Mouse (Mus musculus): ENCODE results near the gene Efcc1. TPM values are rescaled to one million over a fixed set of nuclear protein-coding genes. Genes with fewer than 3 reads are reported as not detected.
"Not testable (repeated sequence)": the region's sequence is repeated elsewhere in the genome, so short reads cannot be mapped to it uniquely, and the experiment has no call there.

The Efcc1 gene
- polyA plus RNA-seq, 1 experiment, result 0.55 TPM

- WGBS, result 90% methylated on average over 3 of the region's 3 CpGs
- Histone ChIP-seq H3K27ac (ENCODE audit: control insufficient read depth, insufficient read depth, low read depth, low read length, poor library complexity) (no peak overlapping the region), H3K4me1 (ENCODE audit: control insufficient read depth, insufficient read depth, low read length) (no peaks in the 10 kb centered on the region), H3K4me3 (replicated peaks; ENCODE audit: control insufficient read depth, low read depth, low read length) (no peak overlapping the region)
- no peak for TF ChIP-seq CTCF (IDR thresholded peaks at IDR 0.05; ENCODE audit: control insufficient read depth, insufficient read depth, low read length)
- no peak for TF ChIP-seq POLR2A (IDR thresholded peaks at IDR 0.05; ENCODE audit: borderline replicate concordance, control insufficient read depth, low read depth, low read length)
These were observed 28.7 kb downstream of the Efcc1 start for GRCm38 (mm10) chr6:87759404-87759803.

- H3K4me1 ChIP-seq (ENCODE audit: control insufficient read depth, insufficient read depth, low read length), result no peaks in the 10 kb centered on the region
- no peak overlapping the region for H3K4me3 ChIP-seq (replicated peaks; ENCODE audit: control insufficient read depth, low read depth, low read length)
- no peak overlapping the region for H3K27ac ChIP-seq (ENCODE audit: control insufficient read depth, insufficient read depth, low read depth, low read length, poor library complexity)
- 67% methylated on average over 3 of the region's 3 CpGs for WGBS
- no peak for TF ChIP-seq CTCF (IDR thresholded peaks at IDR 0.05; ENCODE audit: control insufficient read depth, insufficient read depth, low read length)
- TF ChIP-seq POLR2A (IDR thresholded peaks at IDR 0.05; ENCODE audit: borderline replicate concordance, control insufficient read depth, low read depth, low read length), result no peak
These were observed 29.2 kb downstream of the Efcc1 start for GRCm38 (mm10) chr6:87759850-87760249.

GRCm38 (mm10) chr6:87762161-87762560 is 31.5 kb downstream of the Efcc1 start:
- H3K27ac ChIP-seq (ENCODE audit: control insufficient read depth, insufficient read depth, low read depth, low read length, poor library complexity), result no peak overlapping the region
- no peak for TF ChIP-seq POLR2A (IDR thresholded peaks at IDR 0.05; ENCODE audit: borderline replicate concordance, control insufficient read depth, low read depth, low read length)
- no peak for TF ChIP-seq CTCF (IDR thresholded peaks at IDR 0.05; ENCODE audit: control insufficient read depth, insufficient read depth, low read length)
- H3K4me1 ChIP-seq (ENCODE audit: control insufficient read depth, insufficient read depth, low read length), result no peaks in the 10 kb centered on the region
- no peak overlapping the region for H3K4me3 ChIP-seq (replicated peaks; ENCODE audit: control insufficient read depth, low read depth, low read length)
- 81% methylated on average over 5 of the region's 5 CpGs for WGBS

GRCm38 (mm10) chr6:87763376-87764280 is 33.0 kb downstream of the Efcc1 start:
- Histone ChIP-seq H3K4me3 (replicated peaks; ENCODE audit: control insufficient read depth, low read depth, low read length) (no peak overlapping the region), H3K4me1 (ENCODE audit: control insufficient read depth, insufficient read depth, low read length) (no peaks in the 10 kb centered on the region), H3K27ac (ENCODE audit: control insufficient read depth, insufficient read depth, low read depth, low read length, poor library complexity) (0 out of 2 replicates have a peak overlapping the region, but pooled peaks have one; percentile 0)
- 62% methylated on average over 4 of the region's 4 CpGs for WGBS
- no peak for TF ChIP-seq POLR2A (IDR thresholded peaks at IDR 0.05; ENCODE audit: borderline replicate concordance, control insufficient read depth, low read depth, low read length)
- TF ChIP-seq CTCF (IDR thresholded peaks at IDR 0.05; ENCODE audit: control insufficient read depth, insufficient read depth, low read length), result peak; percentile 47

- WGBS, result 89% methylated on average over 2 of the region's 2 CpGs
- H3K4me3 ChIP-seq (replicated peaks; ENCODE audit: control insufficient read depth, low read depth, low read length); H3K27ac ChIP-seq (ENCODE audit: control insufficient read depth, insufficient read depth, low read depth, low read length, poor library complexity); H3K4me1 ChIP-seq (ENCODE audit: control insufficient read depth, insufficient read depth, low read length): not testable (repeated sequence)
These were observed 33.6 kb downstream of the Efcc1 start for GRCm38 (mm10) chr6:87764296-87764695.

GRCm38 (mm10) chr6:87770626-87771025 is 40.0 kb downstream of the Efcc1 start:
- Histone ChIP-seq H3K4me1 (ENCODE audit: control insufficient read depth, insufficient read depth, low read length) (no peaks in the 10 kb centered on the region; the same call in 1 of the 2 replicates), H3K27ac (ENCODE audit: control insufficient read depth, insufficient read depth, low read depth, low read length, poor library complexity) (no peak overlapping the region), H3K4me3 (replicated peaks; ENCODE audit: control insufficient read depth, low read depth, low read length) (no peak overlapping the region)
- WGBS, result 7% methylated on average over 8 of the region's 8 CpGs
- TF ChIP-seq CTCF (IDR thresholded peaks at IDR 0.05; ENCODE audit: control insufficient read depth, insufficient read depth, low read length), result no peak

- Histone ChIP-seq H3K27ac (ENCODE audit: control insufficient read depth, insufficient read depth, low read depth, low read length, poor library complexity) (no peak overlapping the region), H3K4me3 (replicated peaks; ENCODE audit: control insufficient read depth, low read depth, low read length) (no peak overlapping the region), H3K4me1 (ENCODE audit: control insufficient read depth, insufficient read depth, low read length) (peaks cover 4% of the 10 kb centered on the region; the same call in 1 of the 2 replicates)
- TF ChIP-seq POLR2A (IDR thresholded peaks at IDR 0.05; ENCODE audit: borderline replicate concordance, control insufficient read depth, low read depth, low read length), result no peak
- TF ChIP-seq CTCF (IDR thresholded peaks at IDR 0.05; ENCODE audit: control insufficient read depth, insufficient read depth, low read length), result no peak
- WGBS, result 30% methylated on average over 1 of the region's 1 CpGs
These were observed 43.8 kb downstream of the Efcc1 start for GRCm38 (mm10) chr6:87774466-87774865.

GRCm38 (mm10) chr6:87774909-87775308 is 44.2 kb downstream of the Efcc1 start:
- 70% methylated on average over 9 of the region's 9 CpGs for WGBS
- no peak for TF ChIP-seq CTCF (IDR thresholded peaks at IDR 0.05; ENCODE audit: control insufficient read depth, insufficient read depth, low read length)
- TF ChIP-seq POLR2A (IDR thresholded peaks at IDR 0.05; ENCODE audit: borderline replicate concordance, control insufficient read depth, low read depth, low read length), result no peak
- Histone ChIP-seq H3K4me1 (ENCODE audit: control insufficient read depth, insufficient read depth, low read length) (peaks cover 4% of the 10 kb centered on the region; the same call in 1 of the 2 replicates), H3K4me3 (replicated peaks; ENCODE audit: control insufficient read depth, low read depth, low read length) (no peak overlapping the region), H3K27ac (ENCODE audit: control insufficient read depth, insufficient read depth, low read depth, low read length, poor library complexity) (no peak overlapping the region)

All from bone marrow, adult 2 months (tissue).